Mouse (Mus musculus): ENCODE measurements around the gene Hist1h2an. TPM values are rescaled to one million over a fixed set of nuclear protein-coding genes. Genes with fewer than 3 reads are reported as not detected.
"Not testable (repeated sequence)": the region's sequence is repeated elsewhere in the genome, so short reads cannot be mapped to it uniquely, and the experiment has no call there.

The Hist1h2an gene
- polyA plus RNA-seq, 1 experiment from 2014 or later: 10.9 TPM

GRCm38 (mm10) chr13:21752356-21752755 lies 34.7 kb downstream of the Hist1h2an start:
- H3K9ac ChIP-seq: peak overlapping the region; percentile 55; the same call in 1 of the 2 replicates
- ATAC-seq (ENCODE audit: insufficient number of reproducible peaks, insufficient read depth, low FRiP score, low TSS enrichment, low read depth): no peak
- H3K27ac ChIP-seq: peak overlapping the region; percentile 95
- 34% methylated on average over 3 of the region's 3 CpGs for WGBS
- peak overlapping the region; percentile 14 for H3K4me3 ChIP-seq
- no peaks in the 10 kb centered on the region for H3K9me3 ChIP-seq
- no peaks in the 10 kb centered on the region for H3K36me3 ChIP-seq
- no peaks in the 10 kb centered on the region for H3K27me3 ChIP-seq
- peak overlapping the region; percentile 77 for H3K4me2 ChIP-seq
- H3K4me1 ChIP-seq: peaks cover 16% of the 10 kb centered on the region

GRCm38 (mm10) chr13:21751827-21752226 lies 35.2 kb downstream of the Hist1h2an start:
- ATAC-seq (ENCODE audit: insufficient number of reproducible peaks, insufficient read depth, low FRiP score, low TSS enrichment, low read depth): no peak
- no peaks in the 10 kb centered on the region for H3K27me3 ChIP-seq
- H3K9ac ChIP-seq: peak overlapping the region; percentile 55; the same call in 1 of the 2 replicates
- 77% methylated on average over 3 of the region's 3 CpGs for WGBS
- H3K4me3 ChIP-seq: no peak overlapping the region
- H3K36me3 ChIP-seq: no peaks in the 10 kb centered on the region
- H3K4me2 ChIP-seq: peak overlapping the region; percentile 77; the same call in 1 of the 2 replicates
- peaks cover 18% of the 10 kb centered on the region for H3K4me1 ChIP-seq
- H3K9me3 ChIP-seq: no peaks in the 10 kb centered on the region
- peak overlapping the region; percentile 95 for H3K27ac ChIP-seq

- no peak for ATAC-seq (ENCODE audit: insufficient number of reproducible peaks, insufficient read depth, low FRiP score, low TSS enrichment, low read depth)
- Histone ChIP-seq H3K27ac (peak overlapping the region; percentile 95; the same call in 1 of the 2 replicates), H3K4me2 (no peak overlapping the region), H3K4me3 (no peak overlapping the region), H3K36me3 (no peaks in the 10 kb centered on the region), H3K4me1 (peaks cover 18% of the 10 kb centered on the region), H3K9ac (no peak overlapping the region), H3K9me3 (no peaks in the 10 kb centered on the region), H3K27me3 (no peaks in the 10 kb centered on the region)
Measured at GRCm38 (mm10) chr13:21751417-21751816, 35.6 kb downstream of the Hist1h2an start.

- H3K27me3 ChIP-seq, H3K9me3 ChIP-seq, H3K36me3 ChIP-seq: not testable (repeated sequence)
- peak within 1 kb of the TSS; percentile 79 for H3K9ac ChIP-seq
- peak; percentile 85 for ATAC-seq (ENCODE audit: insufficient number of reproducible peaks, insufficient read depth, low FRiP score, low TSS enrichment, low read depth)
- H3K4me3 ChIP-seq: peak within 1 kb of the TSS; percentile 58
- H3K27ac ChIP-seq: peak within 1 kb of the TSS; percentile 98
- H3K4me1 ChIP-seq: peaks cover 18% of the 10 kb centered on the region
- WGBS: under 1% methylated on average over 49 of the region's 56 CpGs
- H3K4me2 ChIP-seq: peak within 1 kb of the TSS; percentile 84
Measured at GRCm38 (mm10) chr13:21750159-21751017, 36.6 kb downstream of the Hist1h2an start, which contains the start of gene Hist1h4k. Hist1h4k (minus strand) TSS chr13:21750505.

- no peak for ATAC-seq (ENCODE audit: insufficient number of reproducible peaks, insufficient read depth, low FRiP score, low TSS enrichment, low read depth)
- peak overlapping the region; percentile 84 for H3K4me2 ChIP-seq
- H3K9ac ChIP-seq: peak overlapping the region; percentile 79
- WGBS: 5% methylated on average over 5 of the region's 5 CpGs
- no peaks in the 10 kb centered on the region for H3K36me3 ChIP-seq
- H3K27ac ChIP-seq: peak overlapping the region; percentile 98
- H3K27me3 ChIP-seq: no peaks in the 10 kb centered on the region
- no peaks in the 10 kb centered on the region for H3K9me3 ChIP-seq
- H3K4me1 ChIP-seq: peaks cover 18% of the 10 kb centered on the region
- peak overlapping the region; percentile 58 for H3K4me3 ChIP-seq
Measured at GRCm38 (mm10) chr13:21749387-21750158, 37.4 kb downstream of the Hist1h2an start.

- 87% methylated on average over 1 of the region's 1 CpGs for WGBS
- H3K9me3 ChIP-seq: no peaks in the 10 kb centered on the region
- H3K4me3 ChIP-seq: no peak overlapping the region
- H3K27me3 ChIP-seq: no peaks in the 10 kb centered on the region
- H3K9ac ChIP-seq: no peak overlapping the region
- H3K4me2 ChIP-seq: no peak overlapping the region
- H3K36me3 ChIP-seq: no peaks in the 10 kb centered on the region
- ATAC-seq (ENCODE audit: insufficient number of reproducible peaks, insufficient read depth, low FRiP score, low TSS enrichment, low read depth): no peak
- no peak overlapping the region for H3K27ac ChIP-seq
- peaks cover 8% of the 10 kb centered on the region; the same call in 1 of the 2 replicates for H3K4me1 ChIP-seq
Measured at GRCm38 (mm10) chr13:21745006-21745405, 42.0 kb downstream of the Hist1h2an start.

Small RNA genes within 50 kb of the gene (microRNA-seq; reads per million reads assigned to microRNA genes)
- gene Gm19658: not detected
- not detected for gene Gm44346
- gene Gm44454: not detected
- gene Gm44466: not detected

Other genes with a start within 250 kb of the Hist1h2an start
- gene Olfr1366, start 244.4 kb downstream of the Hist1h2an start, polyA plus RNA-seq (2015; fragmentation: Nextera tagmentation; extraction: Ambion mirVana): 0.17 and 0.36 TPM in 2 replicates
- gene Olfr1535, start 227.3 kb downstream of the Hist1h2an start, polyA plus RNA-seq (2015; fragmentation: Nextera tagmentation; extraction: Ambion mirVana): 0.08 TPM in 1 of 2 replicates, not detected in the other
- not detected in 2 replicates for gene Olfr1364, start 205.5 kb downstream of the Hist1h2an start, polyA plus RNA-seq (2015; fragmentation: Nextera tagmentation; extraction: Ambion mirVana)
- gene Olfr1362, start 173.2 kb downstream of the Hist1h2an start, polyA plus RNA-seq (2015; fragmentation: Nextera tagmentation; extraction: Ambion mirVana): not detected in 2 replicates
- 0.28 TPM in 1 of 2 replicates, not detected in the other for gene Olfr11, start 144.7 kb downstream of the Hist1h2an start, polyA plus RNA-seq (2015; fragmentation: Nextera tagmentation; extraction: Ambion mirVana)
- gene Olfr1361, start 123.8 kb downstream of the Hist1h2an start, polyA plus RNA-seq (2015; fragmentation: Nextera tagmentation; extraction: Ambion mirVana): 0.10 TPM in 1 of 2 replicates, not detected in the other
- not detected in 2 replicates for gene Olfr1360, start 109.8 kb downstream of the Hist1h2an start, polyA plus RNA-seq (2015; fragmentation: Nextera tagmentation; extraction: Ambion mirVana)
- gene Olfr1359, start 89.1 kb downstream of the Hist1h2an start, polyA plus RNA-seq (2015; fragmentation: Nextera tagmentation; extraction: Ambion mirVana): not detected in 2 replicates
- 2.1 and 5.2 TPM in 2 replicates for gene Hist1h2bl, start 71.1 kb downstream of the Hist1h2an start, polyA plus RNA-seq (2015; fragmentation: Nextera tagmentation; extraction: Ambion mirVana)
- 48.1 and 52.2 TPM in 2 replicates for gene Hist1h2ai, start 70.8 kb downstream of the Hist1h2an start, polyA plus RNA-seq (2015; fragmentation: Nextera tagmentation; extraction: Ambion mirVana)
- gene Hist1h3h, start 69.6 kb downstream of the Hist1h2an start, polyA plus RNA-seq (2015; fragmentation: Nextera tagmentation; extraction: Ambion mirVana): 10.0 and 21.3 TPM in 2 replicates
- 4.2 and 7.3 TPM in 2 replicates for gene Hist1h2bm, start 65.2 kb downstream of the Hist1h2an start, polyA plus RNA-seq (2015; fragmentation: Nextera tagmentation; extraction: Ambion mirVana)
- 1.0 and 2.2 TPM in 2 replicates for gene Hist1h4j, start 52.2 kb downstream of the Hist1h2an start, polyA plus RNA-seq (2015; fragmentation: Nextera tagmentation; extraction: Ambion mirVana)
- 3.0 and 6.7 TPM in 2 replicates for gene Hist1h4k, start 36.7 kb downstream of the Hist1h2an start, polyA plus RNA-seq (2015; fragmentation: Nextera tagmentation; extraction: Ambion mirVana)
- gene Hist1h2ak, start 33.4 kb downstream of the Hist1h2an start, polyA plus RNA-seq (2015; fragmentation: Nextera tagmentation; extraction: Ambion mirVana): 33.2 and 47.8 TPM in 2 replicates
- 6.2 and 6.6 TPM in 2 replicates for gene Hist1h2bn, start 33.1 kb downstream of the Hist1h2an start, polyA plus RNA-seq (2015; fragmentation: Nextera tagmentation; extraction: Ambion mirVana)
- gene Hist1h1b, start 6.6 kb downstream of the Hist1h2an start, polyA plus RNA-seq (2015; fragmentation: Nextera tagmentation; extraction: Ambion mirVana): 30.2 and 32.9 TPM in 2 replicates
- gene Hist1h3i, start 3.8 kb downstream of the Hist1h2an start, polyA plus RNA-seq (2015; fragmentation: Nextera tagmentation; extraction: Ambion mirVana): 128 and 155 TPM in 2 replicates
- gene Hist1h2bp, start 243 bp upstream of the Hist1h2an start, polyA plus RNA-seq (2015; fragmentation: Nextera tagmentation; extraction: Ambion mirVana): 0.72 and 1.7 TPM in 2 replicates
- 21.6 and 33.1 TPM in 2 replicates for gene Hist1h2bq, start 23.0 kb upstream of the Hist1h2an start, polyA plus RNA-seq (2015; fragmentation: Nextera tagmentation; extraction: Ambion mirVana)
- not detected in 2 replicates for gene Hist1h2ao, start 23.2 kb upstream of the Hist1h2an start, polyA plus RNA-seq (2015; fragmentation: Nextera tagmentation; extraction: Ambion mirVana)
- not detected in 2 replicates for gene Hist1h4m, start 24.5 kb upstream of the Hist1h2an start, polyA plus RNA-seq (2015; fragmentation: Nextera tagmentation; extraction: Ambion mirVana)
- 14.7 and 15.3 TPM in 2 replicates for gene Hist1h4n, start 45.0 kb upstream of the Hist1h2an start, polyA plus RNA-seq (2015; fragmentation: Nextera tagmentation; extraction: Ambion mirVana)
- gene Hist1h2ap, start 46.3 kb upstream of the Hist1h2an start, polyA plus RNA-seq (2015; fragmentation: Nextera tagmentation; extraction: Ambion mirVana): 3,982 and 4,261 TPM in 2 replicates
- gene Hist1h2br, start 46.5 kb upstream of the Hist1h2an start, polyA plus RNA-seq (2015; fragmentation: Nextera tagmentation; extraction: Ambion mirVana): 23.0 and 34.3 TPM in 2 replicates
- gene Zfp184, start 157.9 kb upstream of the Hist1h2an start, polyA plus RNA-seq (2015; fragmentation: Nextera tagmentation; extraction: Ambion mirVana): 16.8 and 18.0 TPM in 2 replicates
- 0.31 TPM in 1 of 2 replicates, not detected in the other for gene Pom121l2, start 194.0 kb upstream of the Hist1h2an start, polyA plus RNA-seq (2015; fragmentation: Nextera tagmentation; extraction: Ambion mirVana)
- 0.59 and 1.2 TPM in 2 replicates for gene Prss16, start 222.5 kb upstream of the Hist1h2an start, polyA plus RNA-seq (2015; fragmentation: Nextera tagmentation; extraction: Ambion mirVana)
- 5.2 and 5.4 TPM in 2 replicates for gene Hist1h2ah, start 248.3 kb upstream of the Hist1h2an start, polyA plus RNA-seq (2015; fragmentation: Nextera tagmentation; extraction: Ambion mirVana)
- 9.5 and 15.3 TPM in 2 replicates for gene Hist1h2bk, start 248.7 kb upstream of the Hist1h2an start, polyA plus RNA-seq (2015; fragmentation: Nextera tagmentation; extraction: Ambion mirVana)